Mouse (Mus musculus) stomach, postnatal 0 days (tissue): ENCODE data around the gene Dock1. TPM values are rescaled to one million over a fixed set of nuclear protein-coding genes. Genes with fewer than 3 reads are reported as not detected.

Source experiments
- ATAC-seq: fragments of 200-750 bp; cut with Nextera tagmentation; 2 replicates; pipeline ENCODE4 v1.8.0; 2017; ENCODE audit not compliant: low FRiP score, low TSS enrichment
- DNase-seq: peaks from one replicate; pipeline ENCODE4 v3.0.0-alpha.2; 2016; ENCODE audit warnings: low spot score
- H3K27ac ChIP-seq: fragments of 300-500 bp; sonication (generic); replicated peaks from 2 replicates; pipeline ENCODE4 v1.5.1; 2014; ENCODE audit warnings: mild to moderate bottlenecking, control low read depth
- H3K27me3 ChIP-seq: fragments of 300-500 bp; sonication (generic); 2 replicates; pipeline ENCODE4 v1.6.1; 2014; ENCODE audit warnings: low read length; ENCODE audit not compliant: control insufficient read depth, insufficient read depth
- H3K36me3 ChIP-seq: fragments of 300-500 bp; sonication (generic); 2 replicates; pipeline ENCODE4 v1.6.1; 2014; ENCODE audit warnings: low read length, mixed read lengths; ENCODE audit not compliant: control insufficient read depth, insufficient read depth
- H3K4me1 ChIP-seq: fragments of 300-500 bp; sonication (generic); replicated peaks from 2 replicates; pipeline ENCODE4 v1.6.1; 2014; ENCODE audit warnings: antibody characterized with exemption; ENCODE audit not compliant: control insufficient read depth, insufficient read depth
- H3K4me2 ChIP-seq: fragments of 300-500 bp; sonication (generic); replicated peaks from 2 replicates; pipeline ENCODE4 v1.6.1; 2014; ENCODE audit warnings: low read depth, mild to moderate bottlenecking, control low read depth, moderate library complexity
- H3K4me3 ChIP-seq: fragments of 300-500 bp; sonication (generic); 2 replicates; pipeline ENCODE4 v1.5.1; 2014; ENCODE audit warnings: low read depth, low read length, control low read depth
- H3K9ac ChIP-seq: fragments of 300-500 bp; sonication (generic); 2 replicates; pipeline ENCODE4 v1.6.1; 2014; ENCODE audit warnings: mild to moderate bottlenecking, low read length, control low read depth, mixed read lengths
- H3K9me3 ChIP-seq: fragments of 300-500 bp; sonication (generic); 2 replicates; pipeline ENCODE4 v1.6.1; 2016; ENCODE audit warnings: low read length; ENCODE audit not compliant: control insufficient read depth
- CTCF ChIP-seq: IDR thresholded peaks from 2 replicates; pipeline ENCODE4 v1.5.1; 2016; ENCODE audit warnings: antibody characterized with exemption, low read depth, mild to moderate bottlenecking, moderate library complexity
- EP300 ChIP-seq: optimal IDR thresholded peaks from 2 replicates; pipeline ENCODE3; 2016; ENCODE audit warnings: antibody characterized with exemption
- WGBS: fragments of 180-500 bp; shearing (Covaris S2); extraction: QIAGEN DNeasy Blood & Tissue Kit; methylation state at CpG from one replicate; pipeline ENCODE4 v1.1.7; 2014; 5-methylcytosine and 5-hydroxymethylcytosine counted together
- polyA plus RNA-seq: library from polyadenylated mRNA; unstranded; fragments of >200 nt; fragmentation: Nextera tagmentation; extraction: Ambion mirVana; gene quantifications from 2 replicates; pipeline ENCODE4 v1.2.1, GENCODE M21; 2015

Dock1 gene
- polyA plus RNA-seq, 1 experiment from 2014 or later: 8.5 TPM

- no peaks in the 10 kb centered on the region for H3K9me3 ChIP-seq
- no peaks in the 10 kb centered on the region for H3K36me3 ChIP-seq
- no peak for ATAC-seq
- H3K4me1 ChIP-seq: no peaks in the 10 kb centered on the region
- H3K27me3 ChIP-seq: no peaks in the 10 kb centered on the region
- no peak for DNase-seq
- H3K9ac ChIP-seq: no peak overlapping the region
- TF ChIP-seq CTCF (no peak), EP300 (no peak)
- no peak overlapping the region for H3K27ac ChIP-seq
- no peak overlapping the region for H3K4me3 ChIP-seq
- 93% methylated on average over 3 of the region's 3 CpGs for WGBS
- no peak overlapping the region for H3K4me2 ChIP-seq
These were observed 319.8 kb downstream of the Dock1 start for GRCm38 (mm10) chr7:134990244-134990643.

- Histone ChIP-seq H3K27me3 (no peaks in the 10 kb centered on the region), H3K9me3 (no peaks in the 10 kb centered on the region), H3K9ac (no peak overlapping the region), H3K4me1 (no peaks in the 10 kb centered on the region), H3K4me3 (no peak overlapping the region), H3K27ac (no peak overlapping the region), H3K4me2 (no peak overlapping the region), H3K36me3 (no peaks in the 10 kb centered on the region)
- WGBS: 88% methylated on average over 2 of the region's 2 CpGs
- DNase-seq: no peak
- TF ChIP-seq EP300 (no peak), CTCF (no peak)
- no peak for ATAC-seq
These were observed 320.5 kb downstream of the Dock1 start for GRCm38 (mm10) chr7:134990911-134991310.

DNA sequence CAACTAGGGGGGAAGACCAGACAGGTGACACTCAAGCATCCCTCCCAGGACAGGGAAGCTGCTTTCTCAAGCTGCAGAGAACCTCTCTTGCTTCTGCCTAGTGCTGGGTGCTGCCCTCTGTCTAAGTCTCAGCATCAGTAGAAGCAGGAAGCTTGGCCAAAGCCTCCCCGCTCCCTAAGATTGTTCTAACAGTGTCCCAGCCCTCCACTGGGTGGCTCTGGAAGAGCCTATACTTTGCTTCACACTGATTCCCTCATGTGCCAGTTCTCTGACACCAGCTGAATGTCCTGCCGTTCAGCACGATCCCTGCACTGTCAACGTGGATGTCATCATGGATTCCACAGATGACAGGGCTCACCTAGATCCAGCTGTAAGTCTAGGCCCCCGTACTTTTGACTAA lies 324.5 kb downstream of the Dock1 start:
- no peak for DNase-seq
- no peak for TF ChIP-seq CTCF
- no peak for TF ChIP-seq EP300
- H3K4me3 ChIP-seq: no peak overlapping the region
- H3K4me1 ChIP-seq: no peaks in the 10 kb centered on the region
- no peaks in the 10 kb centered on the region for H3K27me3 ChIP-seq
- H3K36me3 ChIP-seq: no peaks in the 10 kb centered on the region
- no peaks in the 10 kb centered on the region for H3K9me3 ChIP-seq
- no peak for ATAC-seq
- WGBS: 87% methylated on average over 5 of the region's 5 CpGs
- H3K9ac ChIP-seq: no peak overlapping the region
- H3K4me2 ChIP-seq: no peak overlapping the region
- no peak overlapping the region for H3K27ac ChIP-seq

DNA sequence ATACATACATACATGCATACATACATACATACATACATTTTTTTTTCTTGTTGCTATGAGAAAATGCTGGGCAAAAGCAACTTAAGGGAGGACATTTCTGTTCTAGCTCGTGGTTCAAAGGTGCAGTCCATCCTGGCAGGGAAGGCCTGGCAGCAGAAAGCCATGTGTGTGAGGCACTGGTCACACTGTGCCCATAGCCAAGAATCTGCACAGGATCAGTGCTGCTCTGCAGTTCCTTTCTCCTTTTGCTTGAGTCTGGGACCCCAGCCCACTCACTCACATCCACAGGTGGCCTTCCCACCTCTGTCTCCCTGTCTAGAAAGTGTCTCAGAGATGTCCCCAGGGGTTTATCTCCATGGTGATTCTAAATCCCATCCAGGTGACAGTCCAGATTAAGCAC lies 331.8 kb downstream of the Dock1 start:
- H3K27me3 ChIP-seq: no peaks in the 10 kb centered on the region
- H3K4me2 ChIP-seq: no peak overlapping the region
- H3K9ac ChIP-seq: no peak overlapping the region
- no peak overlapping the region for H3K4me3 ChIP-seq
- no peak overlapping the region for H3K27ac ChIP-seq
- 89% methylated on average over 1 of the region's 1 CpGs for WGBS
- no peaks in the 10 kb centered on the region for H3K4me1 ChIP-seq
- no peak for TF ChIP-seq CTCF
- no peak for TF ChIP-seq EP300
- H3K36me3 ChIP-seq: no peaks in the 10 kb centered on the region
- no peaks in the 10 kb centered on the region for H3K9me3 ChIP-seq
- ATAC-seq (no peak), DNase-seq (no peak)

DNA sequence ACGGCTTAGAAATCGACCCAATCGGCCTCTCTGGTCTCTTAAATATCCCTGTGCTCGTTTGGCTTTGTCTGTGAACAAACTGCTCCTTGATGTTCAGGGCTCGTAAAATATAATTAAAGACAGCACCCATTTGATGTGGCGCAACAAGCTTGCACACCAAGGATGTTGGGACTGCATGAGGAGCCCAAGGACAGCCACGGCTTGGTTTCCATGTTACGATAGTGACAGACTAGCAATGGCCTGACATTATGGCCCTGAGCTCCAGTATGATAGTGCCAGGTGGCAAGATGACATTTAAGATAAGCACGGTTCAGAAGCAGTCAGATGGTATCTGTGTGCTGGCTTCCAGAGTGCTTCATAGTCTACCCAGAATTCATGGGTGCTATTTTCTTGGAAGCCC lies 332.4 kb downstream of the Dock1 start:
- no peaks in the 10 kb centered on the region for H3K27me3 ChIP-seq
- H3K4me2 ChIP-seq: no peak overlapping the region
- H3K4me3 ChIP-seq: no peak overlapping the region
- H3K27ac ChIP-seq: no peak overlapping the region
- ATAC-seq (no peak), DNase-seq (no peak)
- WGBS: 88% methylated on average over 9 of the region's 9 CpGs
- no peaks in the 10 kb centered on the region for H3K36me3 ChIP-seq
- no peak overlapping the region for H3K9ac ChIP-seq
- H3K4me1 ChIP-seq: no peaks in the 10 kb centered on the region
- no peak for TF ChIP-seq EP300
- TF ChIP-seq CTCF: no peak
- no peaks in the 10 kb centered on the region for H3K9me3 ChIP-seq

DNA sequence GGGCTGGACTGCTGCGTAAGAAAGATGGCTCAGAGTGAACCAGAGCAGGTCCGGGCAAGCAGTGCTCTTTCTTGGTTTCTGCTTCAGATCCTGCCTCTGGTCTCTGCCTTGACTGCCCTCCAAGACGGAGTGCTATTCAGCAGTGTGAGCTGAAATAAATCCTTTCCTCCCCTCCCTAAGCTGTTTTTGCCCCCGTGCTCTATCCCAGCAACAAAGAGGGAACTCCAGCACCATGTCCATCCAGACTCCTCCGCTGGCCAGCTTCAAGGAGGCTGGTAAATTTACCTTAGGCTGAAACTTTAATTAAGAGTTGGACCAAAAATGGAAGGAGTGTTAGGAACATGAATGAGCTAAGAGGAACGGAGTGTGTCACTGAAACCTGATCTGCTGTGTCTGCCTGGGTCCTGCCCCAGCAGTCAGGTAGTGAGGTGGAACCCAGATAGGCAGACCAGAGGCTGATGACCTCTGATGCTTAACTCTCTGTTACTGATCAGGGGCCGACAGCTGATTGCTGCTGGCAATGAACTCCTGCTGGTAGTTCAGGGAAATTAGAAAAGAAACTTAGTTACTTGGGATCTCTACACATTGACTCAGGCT lies 335.6 kb downstream of the Dock1 start:
- no peak overlapping the region for H3K9ac ChIP-seq
- DNase-seq (no peak), ATAC-seq (no peak)
- no peak overlapping the region for H3K4me2 ChIP-seq
- H3K9me3 ChIP-seq: no peaks in the 10 kb centered on the region
- H3K36me3 ChIP-seq: no peaks in the 10 kb centered on the region
- TF ChIP-seq EP300 (no peak), CTCF (no peak)
- H3K4me1 ChIP-seq: no peaks in the 10 kb centered on the region
- no peaks in the 10 kb centered on the region for H3K27me3 ChIP-seq
- H3K4me3 ChIP-seq: no peak overlapping the region
- H3K27ac ChIP-seq: no peak overlapping the region
- WGBS: 49% methylated on average over 7 of the region's 7 CpGs
